ENCODE assay signal across 16 mouse cellular contexts in genomic region chr3:84637890-84638578, GRCm38 (mm10). TPM values are rescaled to one million over a fixed set of nuclear protein-coding genes. Genes with fewer than 3 reads are reported as not detected.
DNase-seq lines count a peak whose midpoint lies in the region; ATAC-seq and TF ChIP-seq lines count a peak whose summit lies in the region.
"Had no signal": no experiment of that assay in that cellular context is flagged by ENCODE, and none has a peak within 500 bp of the region (broad histone marks: within the 10 kb centered on the region; RNA-seq: fewer than 3 reads in every experiment).

No protein-coding gene starts in this region.

- intact Hi-C loops in gastrocnemius, postnatal 36 days (cut with DNase I), result no loop called here

- no peak for DNase-seq in kidney, postnatal 0 days (ENCODE audit: low spot score)
- DNase-seq in CD4-positive, CD25-positive, alpha-beta regulatory T cell, adult 2 months (ENCODE audit: low read depth, low spot score), result peak; percentile 22
- DNase-seq in ES-E14 (ENCODE audit: low read depth, low spot score) (no peak), liver (no peak)
- DNase-seq in kidney, postnatal 25 days, result peak; percentile 27 to 52
- DNase-seq in embryo, embryonic 10.5 days (ENCODE audit: low spot score), result no peak
- no peak for DNase-seq in gastrocnemius, postnatal 36 days
- DNase-seq: cerebellum, postnatal 14 days; gastrocnemius, postnatal 25 days; layer of hippocampus, postnatal 36 days; left cerebral cortex, postnatal 4 days; thymus, adult 2 months had no signal

- peak; percentile 73 for ATAC-seq in kidney, postnatal 0 days (replicated peaks; ENCODE audit: low FRiP score, low read depth)
- no peak for ATAC-seq in kidney, embryonic 15.5 days (replicated peaks; ENCODE audit: low FRiP score)
- ATAC-seq: midbrain, embryonic 16.5 days had no signal

- no peak overlapping the region for H3K27ac ChIP-seq in kidney, postnatal 0 days
- H3K27ac ChIP-seq in kidney, embryonic 15.5 days, result no peak overlapping the region
- peak overlapping the region; percentile 75 for H3K27ac ChIP-seq in ES-E14 (ENCODE audit: insufficient read depth, low read depth, low read length, poor library complexity, severe bottlenecking)

- H3K4me2 ChIP-seq in kidney, postnatal 0 days (ENCODE audit: low read length), result no peak overlapping the region
- H3K4me2 ChIP-seq in kidney, embryonic 15.5 days, result no peak overlapping the region

- WGBS in kidney, postnatal 0 days, result 49% methylated on average over 12 of the region's 12 CpGs
- WGBS in kidney, embryonic 15.5 days, result 62% methylated on average over 12 of the region's 12 CpGs

- no peak overlapping the region for H3K4me3 ChIP-seq in kidney, postnatal 0 days (replicated peaks; ENCODE audit: low read depth, low read length)
- no peak overlapping the region for H3K4me3 ChIP-seq in kidney, embryonic 15.5 days (replicated peaks)
- H3K4me3 ChIP-seq in ES-E14 (ENCODE audit: insufficient read depth in 1 of 2, low read depth in 1 of 2, low read length in 2 of 2, poor library complexity in 1 of 2, severe bottlenecking in 1 of 2), result no peak overlapping the region

- no peak for TF ChIP-seq CTCF in kidney, postnatal 0 days (IDR thresholded peaks at IDR 0.05; ENCODE audit: low read depth)

- no peaks in the 10 kb centered on the region for H3K9me3 ChIP-seq in kidney, postnatal 0 days (replicated peaks; ENCODE audit: low read length)
- no peaks in the 10 kb centered on the region for H3K9me3 ChIP-seq in kidney, embryonic 15.5 days (replicated peaks)
- H3K9me3 ChIP-seq in ES-E14 (ENCODE audit: control insufficient read depth, insufficient read depth, low read depth, low read length), result no peaks in the 10 kb centered on the region
- H3K9me3 ChIP-seq: megakaryocyte, embryonic 14.5 days had no signal

- in situ Hi-C loops in ES-E14 (cut with MboI; ENCODE audit: low sequenced_read_pairs in 2 of 2, unreplicated experiment in 2 of 2), result no loop called here

- no peak overlapping the region for H3K9ac ChIP-seq in kidney, postnatal 0 days (ENCODE audit: low read depth, low read length)
- H3K9ac ChIP-seq in kidney, embryonic 15.5 days, result no peak overlapping the region
- peak overlapping the region; percentile 50; the same call in 1 of the 2 replicates for H3K9ac ChIP-seq in ES-E14 (ENCODE audit: insufficient read depth, low read depth, low read length, poor library complexity, severe bottlenecking)

- H3K4me1 ChIP-seq in kidney, postnatal 0 days (replicated peaks; ENCODE audit: insufficient read depth, low read length), result peaks cover 4% of the 10 kb centered on the region; the same call in 1 of the 2 replicates
- H3K4me1 ChIP-seq in kidney, embryonic 15.5 days, result peaks cover 21% of the 10 kb centered on the region
- peaks cover 10 to 30% of the 10 kb centered on the region in 2 experiments for H3K4me1 ChIP-seq in ES-E14 (ENCODE audit: control insufficient read depth in 2 of 2, insufficient read depth in 2 of 2, low read length in 2 of 2, poor library complexity in 1 of 2)

- no peaks in the 10 kb centered on the region for H3K27me3 ChIP-seq in kidney, postnatal 0 days (ENCODE audit: insufficient read depth, low read length)
- H3K27me3 ChIP-seq in kidney, embryonic 15.5 days, result no peaks in the 10 kb centered on the region

- H3K36me3 ChIP-seq in kidney, postnatal 0 days (ENCODE audit: insufficient read depth, low read length), result no peaks in the 10 kb centered on the region
- H3K36me3 ChIP-seq in kidney, embryonic 15.5 days, result no peaks in the 10 kb centered on the region
- no peaks in the 10 kb centered on the region for H3K36me3 ChIP-seq in ES-E14 (ENCODE audit: control insufficient read depth, insufficient read depth, low read length, poor library complexity, severe bottlenecking)

TF ChIP-seq in ES-E14, 5 proteins besides CTCF, POLR2A, EP300 and RAD21:
- TF ChIP-seq CHD2 (IDR thresholded peaks at IDR 0.05; ENCODE audit: low read depth, low read length), result no peak
- TF ChIP-seq MAFK (IDR thresholded peaks at IDR 0.05; ENCODE audit: insufficient read depth, low read depth, low read length), result no peak
- no peak for TF ChIP-seq HCFC1 (IDR thresholded peaks at IDR 0.05; ENCODE audit: borderline replicate concordance, insufficient read depth, low read length)
- TF ChIP-seq ZC3H11A (IDR thresholded peaks at IDR 0.05; ENCODE audit: borderline replicate concordance, low read depth, low read length), result no peak

RNA-seq across cellular contexts. Expression of gene Tmem154, which starts 28.0 kb away (rescaled TPM):
- 0.94 and 1.1 TPM in 2 replicates for polyA plus RNA-seq in kidney, postnatal 0 days (2015; fragmentation: Nextera tagmentation; extraction: Ambion mirVana)
- polyA plus RNA-seq in kidney, embryonic 15.5 days (2015; fragmentation: Nextera tagmentation; extraction: Ambion mirVana), result 0.64 and 0.73 TPM in 2 replicates
- total RNA-seq in ES-E14 (2012; rRNA removed), result 0.31 and 0.53 TPM in 2 replicates
- total RNA-seq in gastrocnemius, postnatal 36 days (2021), result under 1 TPM; 0.33 to 0.57 TPM

RNA-seq across cellular contexts. Expression of gene Tigd4, which starts 44.7 kb away (rescaled TPM):
- 0.04 and 0.05 TPM in 2 replicates for polyA plus RNA-seq in kidney, postnatal 0 days (2015; fragmentation: Nextera tagmentation; extraction: Ambion mirVana)
- 0.06 and 0.26 TPM in 2 replicates for polyA plus RNA-seq in kidney, embryonic 15.5 days (2015; fragmentation: Nextera tagmentation; extraction: Ambion mirVana)
- not detected in 2 replicates for total RNA-seq in ES-E14 (2012; rRNA removed)
- total RNA-seq in gastrocnemius, postnatal 36 days (2021), result 1 to 10 TPM; 6.6 to 7.5 TPM
- total RNA-seq: layer of hippocampus, postnatal 36 days; left cerebral cortex, postnatal 4 days had no signal
- polyA plus RNA-seq: C2C12; midbrain, embryonic 16.5 days; thymus, adult 2 months had no signal

RNA-seq across cellular contexts. Expression of gene Arfip1, which starts 55.6 kb away (rescaled TPM):
- polyA plus RNA-seq in kidney, postnatal 0 days (2015; fragmentation: Nextera tagmentation; extraction: Ambion mirVana), result 62.7 and 65.2 TPM in 2 replicates
- 48.1 and 53.8 TPM in 2 replicates for polyA plus RNA-seq in kidney, embryonic 15.5 days (2015; fragmentation: Nextera tagmentation; extraction: Ambion mirVana)
- 10.5 and 17.4 TPM in 2 replicates for total RNA-seq in ES-E14 (2012; rRNA removed)
- total RNA-seq in gastrocnemius, postnatal 36 days (2021), result 1 to 10 TPM; 8.1 to 9.7 TPM

Comparison
In these comparisons a context has a peak if more than half of its experiments do, and no peak if none do; other contexts are left out.
1. DNase-seq: peak in CD4-positive, CD25-positive, alpha-beta regulatory T cell, adult 2 months (single experiment) and kidney, postnatal 25 days (2 of 2); none in kidney, postnatal 0 days (single experiment), ES-E14 (single experiment), embryo, embryonic 10.5 days (single experiment), gastrocnemius, postnatal 36 days (0 of 2) and liver (single experiment).